Mouse (Mus musculus) CD4-positive, CD25-positive, alpha-beta regulatory T cell, adult 2 months (primary cell): ENCODE data around the gene Gmppa.

Source experiments
- DNase-seq: peaks from one replicate; pipeline ENCODE4 v3.0.0-alpha.2; 2012; ENCODE audit warnings: low read depth, low spot score

Gene Gmppa

DNA sequence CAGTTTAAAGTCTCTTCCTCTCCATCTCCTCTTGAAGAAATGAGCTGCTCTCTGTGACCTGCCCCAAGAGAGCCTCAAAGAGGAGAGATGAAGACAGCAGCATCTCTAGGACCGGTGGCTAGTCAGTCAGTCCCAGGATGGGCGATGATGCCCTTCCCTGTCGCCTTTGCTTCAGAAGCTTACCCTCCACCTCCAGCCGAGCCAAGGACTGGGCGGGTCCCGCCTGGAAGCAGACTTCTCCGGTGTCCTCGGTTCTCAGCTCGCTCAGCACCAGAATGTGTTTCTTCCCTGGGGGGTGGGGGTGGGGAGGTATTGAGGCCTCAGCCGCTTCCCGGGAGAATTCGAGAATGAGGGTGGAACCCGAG lies 51.3 kb downstream of the Gmppa start:
- DNase-seq, result no peak

DNA sequence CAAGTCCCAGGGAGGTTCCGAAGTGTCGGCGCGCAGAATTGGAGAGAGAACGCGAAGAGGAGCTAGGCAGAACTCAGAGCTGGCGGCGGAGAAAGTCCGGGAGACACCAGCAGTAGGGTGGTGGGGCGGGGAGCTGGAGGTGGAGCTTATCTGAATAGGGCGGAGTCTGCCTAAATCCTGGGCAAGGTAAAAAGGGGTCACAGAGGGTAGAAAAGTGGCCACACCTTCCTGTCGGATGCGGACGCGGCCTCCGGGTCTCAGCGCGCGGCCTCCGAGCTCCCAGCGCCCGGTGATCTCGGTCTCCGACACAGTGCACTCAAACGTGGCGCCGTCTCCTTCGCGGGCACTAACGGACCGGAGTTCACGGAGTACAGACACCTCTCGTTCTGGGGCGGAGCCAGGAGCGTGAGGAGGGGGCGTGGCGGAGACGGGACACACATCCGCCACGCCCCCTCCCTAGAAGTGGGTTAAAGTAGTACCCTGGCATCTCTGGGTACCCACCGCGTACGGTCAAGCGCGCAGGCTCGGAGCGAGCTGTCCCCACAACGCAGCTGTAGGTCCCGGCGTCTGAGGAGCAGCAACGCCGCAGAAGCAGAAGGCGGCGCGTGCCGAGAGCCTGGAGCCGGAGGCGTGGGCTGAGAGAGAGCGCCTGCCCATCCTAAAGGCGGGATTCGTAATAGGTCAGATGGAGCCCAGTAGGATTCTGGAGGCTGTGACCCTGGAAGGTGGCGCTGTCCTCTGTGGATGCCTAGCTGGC lies 51.9 kb downstream of the Gmppa start:
- DNase-seq, result peak; percentile 82

DNA sequence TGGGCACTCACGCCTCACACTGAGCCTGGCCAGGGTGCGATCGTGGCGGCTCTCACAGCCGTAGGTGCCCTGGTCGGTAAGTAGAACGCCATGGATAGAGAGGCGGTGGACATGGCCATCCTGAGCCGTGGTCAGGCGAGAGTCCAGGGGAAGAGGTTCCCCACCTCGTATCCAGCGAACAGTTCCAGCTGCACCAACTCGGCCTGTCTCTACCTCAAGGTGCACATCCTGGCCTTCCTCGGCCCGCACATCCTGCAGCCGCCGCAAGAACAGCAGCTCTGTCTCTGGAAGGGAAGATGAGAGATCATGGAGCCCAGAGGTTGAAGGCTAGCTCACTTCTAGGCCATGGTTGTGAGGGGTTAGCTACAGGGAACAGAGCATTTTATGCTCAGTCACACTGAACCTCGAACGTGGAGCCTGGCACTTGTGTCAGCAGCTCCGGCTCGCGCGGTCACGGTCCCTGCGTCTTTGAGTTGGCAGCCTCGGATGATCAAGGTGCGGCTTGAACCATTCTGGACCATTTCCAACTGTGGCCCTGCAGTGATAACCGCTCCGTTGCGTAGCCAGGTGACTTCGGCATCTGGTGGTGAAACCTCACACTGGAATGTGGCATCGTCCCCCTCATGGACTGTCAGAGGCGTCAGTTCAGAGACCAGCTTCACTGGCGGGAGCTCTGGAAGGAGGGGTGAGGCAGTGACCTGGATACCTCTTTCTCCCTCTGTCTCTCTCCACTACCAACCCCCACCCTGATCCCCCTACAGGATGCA lies 55.2 kb downstream of the Gmppa start:
- DNase-seq, result no peak

DNA sequence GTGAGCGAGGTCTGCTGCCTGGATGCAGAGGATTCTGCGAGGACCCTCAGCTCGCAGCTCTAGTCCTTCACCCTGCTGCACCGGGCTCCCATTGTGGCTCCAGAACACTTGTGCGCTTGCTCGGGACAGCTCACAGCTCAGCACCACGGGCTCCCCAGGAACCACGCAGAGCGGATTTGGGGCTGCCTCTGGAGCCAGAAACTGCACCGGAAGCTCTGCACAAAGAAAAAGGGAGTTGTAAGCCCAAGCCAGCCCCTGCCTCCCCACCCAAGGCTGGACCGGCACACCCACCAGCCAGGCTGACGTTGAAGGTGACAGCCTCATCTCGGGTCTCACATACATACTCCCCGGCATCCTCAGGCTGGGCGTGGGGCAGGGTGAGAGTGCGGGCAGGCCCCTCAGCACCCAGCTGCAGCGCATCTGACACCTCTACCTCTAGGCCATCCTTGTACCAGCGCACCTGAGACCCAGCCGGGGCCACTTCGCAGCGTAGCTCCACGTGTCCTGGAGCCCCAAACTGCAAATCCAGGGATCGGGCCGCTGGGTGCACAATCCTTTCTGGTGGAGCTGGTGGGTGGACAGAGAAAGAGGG lies 56.9 kb downstream of the Gmppa start:
- no peak for DNase-seq
